Mouse (Mus musculus): ENCODE data around the gene Gm9573.

DNA sequence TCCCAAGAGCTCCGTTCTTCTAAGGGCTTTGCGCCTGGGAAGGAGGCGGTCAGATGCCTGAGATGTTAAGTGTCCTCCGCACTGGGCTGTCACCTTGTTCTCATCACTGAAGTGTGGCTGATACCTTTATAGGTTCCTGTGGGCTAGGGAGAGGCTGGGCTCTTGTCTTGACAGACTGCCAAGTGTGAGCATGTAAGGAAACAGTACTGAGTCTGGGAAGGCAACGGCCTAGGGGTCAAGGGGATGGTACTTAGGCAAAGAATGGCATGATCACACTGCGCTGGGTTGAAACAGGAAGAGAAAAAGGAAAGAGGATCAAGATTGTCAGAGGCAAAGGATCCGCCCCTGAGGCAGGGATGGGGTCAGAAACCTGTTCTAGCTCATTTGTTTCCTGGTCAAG, at the start of gene Gm9573:
- TF ChIP-seq GATA1 (IDR thresholded peaks at IDR 0.05; ENCODE audit: borderline replicate concordance, low read length) = no peak
- TF ChIP-seq FLI1 (IDR thresholded peaks at IDR 0.05; ENCODE audit: low read length) = no peak

All from megakaryocyte, embryonic 14.5 days (primary cell).